Mouse (Mus musculus) frontal cortex, postnatal 25 days (tissue): Measurements from ENCODE around the gene Rassf5.

ENCODE experiments used
- DNase-seq, 2 experiments: peaks; one replicate each; pipeline ENCODE4 v3.0.0; 2022; ENCODE audit warnings: low spot score in 2 of 2

Rassf5 gene

GRCm38 (mm10) chr1:131209971-131210426, 35.1 kb downstream of the Rassf5 start:
- no peak for DNase-seq

- DNase-seq: no peak
Measured at GRCm38 (mm10) chr1:131208800-131209199, 36.3 kb downstream of the Rassf5 start.

GRCm38 (mm10) chr1:131208081-131208480, 37.0 kb downstream of the Rassf5 start:
- DNase-seq: no peak

GRCm38 (mm10) chr1:131207531-131207930, 37.5 kb downstream of the Rassf5 start:
- peak in 1 of 2 experiments; percentile 43 for DNase-seq

- no peak for DNase-seq
Measured at GRCm38 (mm10) chr1:131206342-131206741, 38.7 kb downstream of the Rassf5 start.

- DNase-seq: no peak
Measured at GRCm38 (mm10) chr1:131204461-131204860, 40.6 kb downstream of the Rassf5 start.

GRCm38 (mm10) chr1:131201391-131201790, 43.7 kb downstream of the Rassf5 start:
- DNase-seq: no peak

- no peak for DNase-seq
Measured at GRCm38 (mm10) chr1:131200588-131200987, 44.5 kb downstream of the Rassf5 start.

GRCm38 (mm10) chr1:131199976-131200375, 45.1 kb downstream of the Rassf5 start:
- no peak for DNase-seq

GRCm38 (mm10) chr1:131199118-131199821, 45.8 kb downstream of the Rassf5 start:
- DNase-seq: no peak

- DNase-seq: no peak
Measured at GRCm38 (mm10) chr1:131198417-131198960, 46.6 kb downstream of the Rassf5 start.

- no peak for DNase-seq
Measured at GRCm38 (mm10) chr1:131196107-131196506, 49.0 kb downstream of the Rassf5 start.

- DNase-seq: no peak
Measured at GRCm38 (mm10) chr1:131195653-131196052, 49.4 kb downstream of the Rassf5 start.

- DNase-seq: no peak
Measured at GRCm38 (mm10) chr1:131193746-131194145, 51.3 kb downstream of the Rassf5 start.

GRCm38 (mm10) chr1:131188655-131189054, 56.4 kb downstream of the Rassf5 start:
- no peak for DNase-seq

GRCm38 (mm10) chr1:131187856-131188255, 57.2 kb downstream of the Rassf5 start:
- no peak for DNase-seq

- DNase-seq: no peak
Measured at GRCm38 (mm10) chr1:131186995-131187394, 58.1 kb downstream of the Rassf5 start.

GRCm38 (mm10) chr1:131185821-131186506, 59.1 kb downstream of the Rassf5 start:
- DNase-seq: no peak

GRCm38 (mm10) chr1:131184956-131185660, 60.0 kb downstream of the Rassf5 start:
- DNase-seq: no peak

GRCm38 (mm10) chr1:131184253-131184955, 60.7 kb downstream of the Rassf5 start:
- no peak for DNase-seq

- DNase-seq: no peak
Measured at GRCm38 (mm10) chr1:131183201-131183600, 61.9 kb downstream of the Rassf5 start.
